Mouse (Mus musculus) olfactory bulb, adult 2 months (tissue): ENCODE data around the gene Rbm17. TPM values are rescaled to one million over a fixed set of nuclear protein-coding genes. Genes with fewer than 3 reads are reported as not detected.

Experiments
- H3K27ac ChIP-seq: fragments of 200-500 bp; 2 replicates; pipeline ENCODE4 v1.5.1; 2012; ENCODE audit warnings: low read depth, low read length; ENCODE audit not compliant: insufficient read depth
- H3K4me1 ChIP-seq: fragments of 200-500 bp; 2 replicates; pipeline ENCODE4 v1.6.1; 2012; ENCODE audit warnings: low read length; ENCODE audit not compliant: control insufficient read depth, insufficient read depth
- H3K4me3 ChIP-seq: fragments of 200-500 bp; 2 replicates; pipeline ENCODE4 v1.5.1; 2012; ENCODE audit warnings: mild to moderate bottlenecking, low read depth, low read length, moderate library complexity; ENCODE audit not compliant: insufficient read depth
- CTCF ChIP-seq: fragments of 200-500 bp; IDR thresholded peaks from 2 replicates; pipeline ENCODE4 v1.5.1; 2012; ENCODE audit warnings: low read depth, mild to moderate bottlenecking, low read length, moderate library complexity; ENCODE audit not compliant: insufficient read depth
- POLR2A ChIP-seq: fragments of 200-500 bp; IDR thresholded peaks from 2 replicates; pipeline ENCODE4 v1.6.1; 2012; ENCODE audit warnings: mild to moderate bottlenecking, low read depth, low read length, moderate library complexity; ENCODE audit not compliant: insufficient read depth
- WGBS: fragments of 180-500 bp; shearing (Covaris S2); methylation state at CpG from one replicate; pipeline ENCODE4 v1.1.7; 2018; 5-methylcytosine and 5-hydroxymethylcytosine counted together
- polyA plus RNA-seq: library from polyadenylated mRNA; stranded (reverse); fragments of >200 nt; gene quantifications from 2 replicates; pipeline ENCODE4 v1.2.4, GENCODE M21; 2012; ENCODE audit warnings: low replicate concordance; ENCODE audit not compliant: missing spikeins, insufficient read depth, insufficient read length

Gene Rbm17
- polyA plus RNA-seq, 1 experiment, result not detected

- TF ChIP-seq CTCF (no peak), POLR2A (no peak)
- H3K4me3 ChIP-seq, result no peak overlapping the region
- no peaks in the 10 kb centered on the region for H3K4me1 ChIP-seq
- 85% methylated on average over 7 of the region's 7 CpGs for WGBS
- no peak overlapping the region for H3K27ac ChIP-seq
Observed at GRCm38 (mm10) chr2:11568471-11568870, 35.5 kb downstream of the Rbm17 start.

- 66% methylated on average over 4 of the region's 4 CpGs for WGBS
- no peaks in the 10 kb centered on the region for H3K4me1 ChIP-seq
- TF ChIP-seq POLR2A, result no peak
- TF ChIP-seq CTCF, result no peak
Observed at GRCm38 (mm10) chr2:11567781-11568362, 36.1 kb downstream of the Rbm17 start.

GRCm38 (mm10) chr2:11566898-11567297, 37.1 kb downstream of the Rbm17 start:
- 93% methylated on average over 3 of the region's 3 CpGs for WGBS
- TF ChIP-seq POLR2A, result no peak
- TF ChIP-seq CTCF, result no peak

More at GRCm38 (mm10) chr2:11567781-11568362, 36.1 kb downstream of the Rbm17 start:
- Histone ChIP-seq H3K4me3 (no peak overlapping the region), H3K27ac (no peak overlapping the region)

GRCm38 (mm10) chr2:11566241-11566640, 37.7 kb downstream of the Rbm17 start:
- WGBS, result 43% methylated on average over 7 of the region's 7 CpGs
- H3K4me1 ChIP-seq, result no peaks in the 10 kb centered on the region
- no peak overlapping the region for H3K27ac ChIP-seq
- no peak overlapping the region for H3K4me3 ChIP-seq
- TF ChIP-seq POLR2A (no peak), CTCF (no peak)

More at GRCm38 (mm10) chr2:11566898-11567297, 37.1 kb downstream of the Rbm17 start:
- Histone ChIP-seq H3K4me1 (no peaks in the 10 kb centered on the region), H3K4me3 (no peak overlapping the region), H3K27ac (no peak overlapping the region)

GRCm38 (mm10) chr2:11564768-11565167, 39.2 kb downstream of the Rbm17 start:
- no peak overlapping the region for H3K27ac ChIP-seq
- TF ChIP-seq POLR2A (no peak), CTCF (no peak)
- H3K4me3 ChIP-seq, result no peak overlapping the region
- 88% methylated on average over 6 of the region's 6 CpGs for WGBS
- H3K4me1 ChIP-seq, result no peaks in the 10 kb centered on the region

GRCm38 (mm10) chr2:11563256-11563655, 40.7 kb downstream of the Rbm17 start:
- no peak overlapping the region for H3K4me3 ChIP-seq
- no peaks in the 10 kb centered on the region for H3K4me1 ChIP-seq
- 89% methylated on average over 17 of the region's 17 CpGs for WGBS
- H3K27ac ChIP-seq, result no peak overlapping the region
- no peak for TF ChIP-seq POLR2A
- TF ChIP-seq CTCF, result no peak

- 92% methylated on average over 7 of the region's 7 CpGs for WGBS
- no peak overlapping the region for H3K27ac ChIP-seq
- TF ChIP-seq POLR2A (no peak), CTCF (no peak)
- H3K4me3 ChIP-seq, result no peak overlapping the region
- H3K4me1 ChIP-seq, result no peaks in the 10 kb centered on the region
Observed at GRCm38 (mm10) chr2:11558654-11559053, 45.3 kb downstream of the Rbm17 start.

GRCm38 (mm10) chr2:11557244-11557643, 46.7 kb downstream of the Rbm17 start:
- WGBS, result 64% methylated on average over 3 of the region's 3 CpGs
- TF ChIP-seq CTCF, result no peak
- no peak for TF ChIP-seq POLR2A
- Histone ChIP-seq H3K4me3 (no peak overlapping the region), H3K4me1 (peaks cover 11% of the 10 kb centered on the region), H3K27ac (no peak overlapping the region)

- 65% methylated on average over 6 of the region's 6 CpGs for WGBS
- H3K27ac ChIP-seq, result no peak overlapping the region
- no peak overlapping the region for H3K4me3 ChIP-seq
- peaks cover 12% of the 10 kb centered on the region for H3K4me1 ChIP-seq
- no peak for TF ChIP-seq CTCF
- no peak for TF ChIP-seq POLR2A
Observed at GRCm38 (mm10) chr2:11555316-11555715, 48.6 kb downstream of the Rbm17 start.
